Mouse (Mus musculus) heart, adult 18-20 months (tissue): ENCODE results near the gene Bphl. TPM values are rescaled to one million over a fixed set of nuclear protein-coding genes. Genes with fewer than 3 reads are reported as not detected.
A peak's percentile ranks its signal among the peaks of the same experiment; 100 is the strongest.
"Not testable (repeated sequence)": the region's sequence is repeated elsewhere in the genome, so short reads cannot be mapped to it uniquely, and the experiment has no call there.

ENCODE experiments used
- DNase-seq, 2 experiments: peaks; one replicate each; pipeline ENCODE4 v3.0.0; 2021 to 2022; ENCODE audit warnings: mixed read lengths in 1 of 2
- total RNA-seq, 2 experiments: library from RNA; stranded (reverse); gene quantifications; 2 replicates each; pipeline ENCODE4 v1.2.3; 2021

The Bphl gene
- total RNA-seq, 2 experiments from 2014 or later, result 32.7 to 37.2 TPM

DNA sequence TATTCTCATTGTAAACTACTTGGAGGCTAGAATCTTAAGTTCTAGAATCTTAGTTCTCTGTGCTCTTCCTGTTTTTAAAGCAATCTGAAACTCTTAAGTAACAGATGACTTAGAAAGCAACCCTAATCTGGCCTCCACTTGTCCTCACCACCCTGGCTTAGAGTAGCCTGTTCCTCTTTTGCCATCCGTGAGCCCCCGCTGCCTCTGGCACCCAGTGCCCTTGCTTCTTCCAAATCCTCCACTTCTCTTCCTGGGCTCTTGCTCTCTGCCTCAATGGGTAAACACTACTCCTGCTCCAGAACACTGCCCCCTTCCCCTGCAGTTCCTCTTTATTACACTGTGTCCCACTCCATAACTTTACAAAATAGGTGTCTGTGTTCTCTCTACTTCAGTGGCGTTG, 14.3 kb downstream of the Bphl start:
- peak in 1 of 2 experiments; percentile 22 for DNase-seq

DNA sequence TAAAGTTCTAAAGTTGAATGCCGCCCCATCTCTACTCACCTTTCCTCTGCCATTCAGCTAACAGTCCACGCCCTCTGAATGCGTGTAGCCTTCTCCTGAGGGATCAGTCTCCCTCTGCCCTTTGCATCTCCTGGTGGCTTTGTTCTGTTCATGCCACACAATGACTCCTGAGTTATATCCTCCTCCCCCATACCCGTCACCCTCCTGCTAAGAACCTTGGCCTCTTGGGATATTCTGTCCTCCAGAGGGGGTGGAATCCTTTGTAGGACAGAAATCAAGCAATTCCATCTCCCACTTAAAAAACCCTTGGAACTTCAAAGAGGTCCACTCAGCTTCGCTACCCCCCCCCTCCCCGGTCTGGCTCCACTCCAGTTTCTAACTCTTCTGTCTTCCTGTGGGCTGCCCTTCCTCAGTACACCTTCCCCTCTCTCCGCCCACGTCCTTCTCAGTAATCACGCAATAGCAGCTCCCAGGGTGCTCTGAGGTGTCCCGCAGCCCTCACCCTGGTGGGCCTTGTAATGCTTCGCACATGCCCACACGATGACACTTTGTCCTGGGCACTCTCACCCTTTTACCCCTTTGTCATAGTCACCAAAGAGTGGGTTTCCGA, 16.4 kb downstream of the Bphl start:
- DNase-seq, result no peak

DNA sequence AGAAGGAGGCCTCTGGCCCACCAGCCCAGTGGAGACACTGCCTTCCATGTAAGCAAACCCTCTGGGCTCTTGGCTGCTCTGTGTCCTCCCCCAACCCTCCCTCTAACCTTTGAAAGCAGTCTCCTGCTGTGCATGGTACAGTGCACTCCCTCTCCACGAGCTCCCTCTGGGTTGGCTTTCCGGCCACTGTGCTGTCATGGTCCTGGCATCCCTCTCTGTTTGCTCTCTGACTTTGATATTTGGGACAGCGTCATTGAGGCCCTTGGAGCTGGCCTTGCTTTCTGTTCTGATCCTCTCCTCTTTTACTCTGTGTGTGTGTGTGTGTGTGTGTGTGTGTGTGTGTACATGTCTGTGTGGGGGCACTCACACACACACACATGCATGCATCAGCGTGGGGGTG, 17.0 kb downstream of the Bphl start:
- no peak for DNase-seq

DNA sequence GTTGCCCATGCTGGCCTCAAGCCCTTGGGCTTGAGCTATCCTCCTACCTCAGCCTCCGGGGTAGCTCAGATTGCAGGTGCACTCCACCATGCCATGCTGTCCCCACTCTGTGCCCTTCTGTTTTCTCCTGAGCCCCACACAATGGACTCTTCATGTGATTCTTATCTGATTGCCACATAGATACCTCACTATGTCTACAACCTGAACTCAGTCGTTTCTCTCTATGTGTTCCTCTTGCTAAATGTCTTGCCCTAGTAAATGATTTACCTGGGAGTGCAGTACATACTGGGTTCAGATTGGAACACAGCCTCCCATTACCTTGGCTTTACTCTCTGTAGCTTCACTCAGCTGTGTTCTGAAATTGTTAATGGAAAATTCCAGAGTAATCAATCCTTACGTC, 17.6 kb downstream of the Bphl start:
- DNase-seq, result no peak

DNA sequence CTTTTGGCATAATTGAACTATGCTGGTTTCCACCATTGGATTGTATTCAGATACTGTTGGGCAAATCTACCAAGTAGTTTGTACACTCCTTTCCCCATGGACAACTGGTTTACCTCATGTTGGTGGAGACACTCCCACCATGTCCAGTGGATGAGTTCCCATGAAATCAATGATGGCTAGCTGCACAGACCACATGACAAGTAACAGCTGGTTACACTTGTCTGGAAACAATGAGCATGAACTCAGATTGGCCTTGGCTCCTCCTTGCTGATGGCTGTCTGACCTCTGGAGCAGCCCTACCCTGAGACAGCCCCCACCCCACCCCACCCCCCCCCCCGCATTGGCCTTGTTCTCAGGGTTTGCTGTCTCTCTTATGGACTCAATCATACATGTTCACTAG, 19.9 kb downstream of the Bphl start:
- no peak for DNase-seq

DNA sequence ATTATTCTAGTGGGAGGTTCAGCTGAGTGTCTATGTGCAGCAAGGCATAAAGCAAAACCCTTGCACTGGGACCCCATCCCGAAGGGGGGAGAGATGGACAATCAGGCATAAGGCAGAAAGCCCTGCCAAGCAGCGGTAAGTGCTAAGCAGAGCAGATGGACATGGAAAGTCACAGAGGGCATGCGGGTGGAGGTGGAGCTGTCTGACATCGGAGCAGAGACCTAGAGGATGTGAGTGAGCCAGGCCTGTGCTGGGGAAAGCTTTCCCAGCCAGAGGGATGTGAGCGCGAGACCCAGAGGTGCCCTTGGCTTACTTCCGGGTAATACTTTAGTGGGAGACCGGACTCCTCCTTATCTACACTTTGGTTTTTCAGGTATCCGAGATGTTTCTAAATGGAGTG, 22.7 kb downstream of the Bphl start:
- DNase-seq, result no peak

DNA sequence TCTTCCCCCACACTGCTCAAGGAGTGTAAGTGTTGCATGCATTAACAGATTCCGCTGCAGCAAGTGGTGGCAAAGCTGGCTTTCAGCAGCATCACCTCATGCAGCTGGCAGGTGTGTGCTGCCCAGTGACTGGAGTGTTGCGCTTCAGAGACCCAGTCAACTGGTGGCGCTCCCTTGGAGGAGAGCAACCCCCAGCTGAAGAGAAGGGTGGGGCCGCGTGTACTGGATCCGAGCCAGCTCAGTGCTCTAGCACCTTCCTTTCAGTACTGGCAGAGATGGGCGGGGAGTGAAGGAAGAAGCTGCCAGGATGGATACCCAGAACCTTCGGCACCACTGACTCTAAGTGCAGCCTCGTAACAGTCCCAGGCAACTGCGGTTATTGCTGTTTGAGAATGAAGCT, 25.1 kb downstream of the Bphl start:
- DNase-seq, result no peak

DNA sequence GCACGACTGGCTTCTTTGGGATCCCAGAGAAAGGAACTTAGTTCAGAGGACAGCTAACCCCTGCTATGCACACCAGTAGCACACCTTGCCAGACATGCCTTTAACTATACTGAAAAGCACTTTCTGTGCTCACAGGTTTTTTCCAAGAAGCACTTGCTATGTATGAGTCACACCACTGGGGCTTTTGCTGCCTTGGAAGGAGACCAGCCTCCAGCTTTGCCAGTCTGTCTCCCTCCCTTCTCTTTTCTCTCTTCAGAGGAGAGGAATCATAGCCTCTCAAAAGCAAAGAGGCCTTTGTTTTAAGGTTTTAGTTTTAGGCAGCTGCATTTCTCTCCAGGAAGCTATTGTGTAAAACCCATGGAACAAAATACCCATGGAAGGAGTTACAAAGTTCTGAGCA, 29.0 kb downstream of the Bphl start:
- DNase-seq, result peak in 1 of 2 experiments; percentile 51

DNA sequence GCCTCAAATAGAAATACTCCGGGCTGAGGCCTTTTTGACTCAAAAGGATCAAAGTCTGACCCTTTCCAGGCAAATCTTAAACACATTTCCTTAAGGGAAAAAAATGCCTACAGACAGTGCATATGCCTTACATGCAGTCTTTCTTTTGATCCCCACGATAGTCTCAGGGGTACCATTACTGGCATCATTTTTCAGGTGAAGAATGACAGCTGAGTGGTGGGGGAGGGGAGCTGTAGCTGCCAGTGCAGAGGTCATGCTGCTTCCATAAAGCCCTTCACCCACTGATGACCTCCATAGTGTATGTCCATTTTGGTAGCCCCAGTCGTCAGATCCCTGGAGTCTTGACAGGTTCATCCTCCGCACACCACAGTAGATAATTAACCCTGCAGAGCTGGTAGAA, 32.9 kb downstream of the Bphl start:
- DNase-seq, result no peak

DNA sequence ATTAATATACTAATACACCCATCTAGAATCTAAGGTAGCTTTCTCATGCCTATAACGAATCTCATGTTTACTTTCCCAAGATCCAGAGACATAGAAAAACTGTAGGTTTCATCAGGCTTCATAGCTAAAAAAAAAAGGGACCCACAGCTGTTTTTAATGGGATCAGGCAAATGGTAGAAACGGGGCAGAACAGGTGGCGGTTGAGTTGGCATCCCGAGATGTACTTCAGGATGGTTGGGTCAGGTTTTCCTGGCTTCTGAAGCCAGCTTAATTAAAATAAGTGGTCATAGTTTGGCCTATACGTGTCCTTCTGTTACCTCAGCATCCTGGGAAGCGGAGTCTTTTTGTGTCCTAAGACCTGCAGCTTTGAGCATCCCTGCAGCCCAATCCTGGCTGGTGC, 34.4 kb downstream of the Bphl start:
- no peak for DNase-seq

DNA sequence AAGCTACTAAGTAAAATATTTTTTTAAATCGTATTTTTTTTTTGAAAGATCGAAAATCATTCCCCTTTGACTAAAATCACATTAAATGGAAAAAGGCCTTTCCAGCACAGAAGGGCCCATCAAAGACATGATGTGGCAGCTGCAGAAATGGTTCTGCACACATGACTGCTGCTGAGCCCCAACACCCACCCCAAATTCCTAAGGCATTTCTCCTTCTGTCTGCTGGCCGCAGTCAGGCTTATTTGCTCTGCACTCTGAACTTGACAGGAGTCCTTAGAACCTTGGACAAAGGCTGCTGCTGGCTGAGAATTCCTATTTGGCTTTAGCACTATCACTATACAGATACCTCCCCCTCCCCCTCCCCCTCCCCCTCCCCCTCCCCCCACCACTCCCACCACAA, 35.5 kb downstream of the Bphl start:
- no peak for DNase-seq

DNA sequence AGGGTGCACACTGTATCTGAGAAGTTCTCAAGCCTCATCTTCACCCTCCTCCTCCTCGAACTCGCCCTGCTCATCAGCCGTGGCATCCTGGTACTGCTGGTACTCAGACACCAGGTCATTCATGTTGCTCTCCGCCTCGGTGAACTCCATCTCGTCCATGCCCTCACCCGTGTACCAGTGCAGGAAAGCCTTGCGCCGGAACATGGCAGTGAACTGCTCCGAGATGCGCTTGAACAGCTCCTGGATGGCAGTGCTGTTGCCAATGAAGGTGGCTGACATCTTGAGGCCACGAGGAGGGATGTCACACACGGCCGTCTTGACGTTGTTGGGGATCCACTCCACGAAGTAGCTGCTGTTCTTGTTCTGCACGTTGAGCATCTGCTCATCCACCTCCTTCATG, 37.0 kb downstream of the Bphl start:
- DNase-seq, result not testable (repeated sequence)

DNA sequence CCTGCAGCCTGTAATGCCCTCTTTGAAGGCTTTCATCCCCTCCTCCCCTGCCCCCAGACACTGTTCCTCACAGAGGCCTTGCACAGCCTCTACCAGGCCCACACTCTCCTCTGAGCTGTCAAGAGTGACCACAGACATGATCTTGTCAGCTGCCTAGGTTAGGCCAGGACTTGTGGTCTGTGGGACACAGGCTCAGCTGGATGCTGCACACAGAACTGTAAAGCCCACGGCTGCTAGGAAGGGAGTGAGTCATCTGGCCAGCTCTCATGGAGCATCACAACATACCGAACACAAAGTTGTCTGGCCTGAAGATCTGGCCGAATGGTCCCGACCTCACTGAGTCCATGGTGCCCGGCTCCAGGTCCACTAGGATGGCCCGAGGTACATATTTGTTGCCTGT, 38.5 kb downstream of the Bphl start:
- DNase-seq, result not testable (repeated sequence)

DNA sequence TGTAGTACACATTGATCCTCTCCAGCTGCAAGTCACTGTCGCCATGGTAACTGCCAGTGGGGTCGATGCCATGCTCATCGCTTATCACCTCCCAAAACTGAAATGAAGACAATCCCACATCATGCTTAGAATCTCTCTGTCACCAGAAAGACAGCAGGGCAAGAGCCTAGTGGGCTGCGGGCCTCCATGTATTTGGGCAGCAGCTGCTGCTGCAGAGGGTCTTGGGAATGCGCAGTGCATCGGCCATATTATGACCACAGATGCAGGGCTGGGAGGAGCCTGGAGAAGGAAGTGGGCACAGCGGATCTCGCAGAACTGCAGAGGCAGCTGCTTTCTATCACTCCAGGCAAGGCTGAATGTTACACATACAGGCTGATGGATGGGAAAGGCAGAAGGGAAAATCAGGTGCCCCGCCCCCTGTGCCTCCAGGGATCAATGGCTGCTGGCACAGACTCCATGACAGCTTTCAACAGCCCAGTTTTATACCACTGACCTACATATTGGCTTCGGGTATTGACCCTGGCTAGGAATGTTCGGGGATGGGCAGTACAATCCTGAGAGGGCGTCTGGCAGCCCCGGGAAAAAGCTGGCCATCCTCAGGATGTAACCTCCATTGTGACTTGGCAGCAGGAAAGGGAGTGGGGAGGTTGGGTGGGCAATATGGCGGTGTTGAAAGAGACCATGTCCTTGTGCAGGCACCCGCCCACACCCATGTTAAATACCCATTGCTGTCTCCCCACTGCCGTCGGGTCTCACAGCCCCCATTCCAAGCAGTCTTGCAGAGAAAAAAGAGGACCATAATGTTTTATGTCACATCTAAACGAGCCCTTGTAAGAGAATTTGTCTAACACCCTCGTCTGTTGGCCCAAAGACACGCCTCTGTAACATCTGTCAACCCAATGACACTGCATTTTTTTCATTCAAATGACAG, 39.4 kb downstream of the Bphl start:
- peak; percentile 64 to 71 for DNase-seq

DNA sequence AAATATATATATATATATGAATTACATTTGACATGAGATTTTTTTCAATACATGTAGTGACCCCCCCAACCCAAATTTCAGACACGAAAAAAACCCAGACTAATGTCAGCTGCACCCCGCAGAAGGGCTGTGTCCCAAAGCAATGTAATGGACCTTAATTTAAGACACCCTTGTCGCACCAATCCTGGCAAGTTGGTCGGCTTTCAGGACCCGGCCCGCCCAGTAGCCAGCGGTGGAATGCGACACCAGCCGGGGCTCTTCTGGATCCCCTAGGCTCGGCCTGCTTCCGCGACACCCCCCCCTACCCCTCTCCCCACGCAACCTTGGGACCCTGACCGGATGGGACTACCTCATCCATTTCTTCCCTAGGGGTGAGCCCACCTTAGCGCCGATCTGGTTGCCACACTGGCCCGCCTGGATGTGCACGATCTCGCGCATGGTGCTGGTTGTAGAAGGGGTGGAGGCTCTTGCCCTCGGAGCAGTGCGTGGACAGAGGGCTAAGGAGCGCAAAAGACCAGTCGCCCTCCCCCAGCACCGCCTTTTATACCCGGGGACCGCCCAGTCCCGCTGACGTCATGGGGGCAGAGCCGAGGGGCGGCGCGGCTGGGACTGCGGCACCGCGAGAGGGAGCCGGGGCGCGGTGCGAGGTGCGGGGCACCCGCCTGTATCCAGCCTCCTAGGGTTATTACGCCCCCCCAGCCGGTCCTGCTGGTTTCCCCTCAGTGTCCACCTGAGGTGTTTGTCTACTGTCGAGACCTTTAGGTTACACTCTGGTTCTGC, 40.3 kb downstream of the Bphl start, which contains the start of gene Tubb2a:
Gene Tubb2a (minus strand): TSS at position 516 of the 780 bp plus-strand sequence.
- peak; percentile 97 for DNase-seq

DNA sequence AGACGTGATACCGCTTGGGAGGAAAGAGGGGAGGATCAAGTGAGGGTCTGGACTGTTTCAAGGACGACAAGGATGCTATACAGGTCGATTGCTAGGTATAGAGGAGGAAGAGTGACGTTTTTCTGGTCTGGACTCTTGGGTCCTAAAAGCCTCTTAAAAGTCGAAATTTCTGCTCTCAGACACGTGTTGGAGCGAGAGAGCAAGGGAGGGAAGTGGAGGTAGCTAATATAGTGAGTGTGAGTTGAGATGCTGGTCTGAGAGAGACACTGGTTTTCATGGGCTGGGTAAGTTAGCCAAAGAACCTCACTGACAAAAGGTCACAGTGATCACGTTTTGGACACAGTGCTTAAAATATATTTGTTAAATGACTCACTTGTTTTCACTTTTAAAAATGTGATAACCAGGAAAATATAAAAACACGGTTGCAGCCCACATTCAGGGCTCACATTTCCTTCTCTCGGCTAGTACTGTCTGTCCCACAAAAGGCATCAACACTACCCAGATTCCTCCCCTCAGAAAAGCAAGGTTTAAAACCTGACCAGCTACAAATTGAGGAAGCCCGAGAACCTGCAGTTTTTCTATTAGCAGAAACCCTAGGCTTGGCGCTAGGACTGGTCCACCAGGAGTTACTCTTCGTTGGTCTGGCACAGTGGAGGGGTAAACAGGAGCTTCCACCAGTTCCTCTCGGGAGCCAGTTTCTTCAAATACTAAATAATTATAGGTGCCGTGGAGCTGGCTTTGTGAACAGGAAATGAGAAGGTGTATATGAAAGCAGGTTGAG, 41.3 kb downstream of the Bphl start:
- DNase-seq, result peak in 1 of 2 experiments; percentile 33

DNA sequence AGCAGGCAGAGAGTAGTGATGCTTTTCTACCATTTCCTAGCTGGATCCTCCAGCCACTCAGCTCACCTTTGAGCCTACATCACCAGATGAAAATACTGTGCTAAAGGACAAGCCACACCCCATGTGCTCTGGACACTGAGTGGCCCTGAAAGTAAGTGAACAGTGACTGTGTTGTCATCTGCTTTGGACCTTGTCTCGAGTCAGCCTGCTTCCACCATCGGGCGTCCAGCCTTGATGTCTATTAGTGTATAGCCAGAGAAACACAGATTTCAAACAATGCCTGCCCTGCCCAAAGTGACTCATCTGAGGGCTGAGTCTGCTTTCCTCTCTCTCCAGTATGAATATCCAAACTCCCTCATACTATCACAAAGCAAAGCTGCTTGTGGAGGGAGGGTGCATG, 42.4 kb downstream of the Bphl start:
- no peak for DNase-seq

DNA sequence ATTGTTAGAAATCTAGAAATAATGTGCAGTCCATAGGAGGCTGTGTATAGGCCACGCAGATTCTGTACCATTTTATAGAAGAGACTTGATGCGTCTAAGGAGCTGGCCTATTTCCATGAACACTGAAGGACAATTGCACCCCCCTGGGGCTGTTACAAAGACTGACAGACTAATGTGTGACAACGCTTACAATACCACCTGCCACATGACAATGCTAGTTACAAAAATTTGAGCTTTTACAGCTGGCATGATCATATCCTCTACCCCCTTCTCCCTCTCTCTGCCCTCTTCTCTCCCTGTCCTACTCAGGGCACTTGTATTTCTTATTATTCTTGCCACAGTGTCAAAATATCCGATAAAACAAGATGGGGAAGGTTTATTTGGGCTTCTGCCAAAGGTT, 44.5 kb downstream of the Bphl start:
- no peak for DNase-seq

DNA sequence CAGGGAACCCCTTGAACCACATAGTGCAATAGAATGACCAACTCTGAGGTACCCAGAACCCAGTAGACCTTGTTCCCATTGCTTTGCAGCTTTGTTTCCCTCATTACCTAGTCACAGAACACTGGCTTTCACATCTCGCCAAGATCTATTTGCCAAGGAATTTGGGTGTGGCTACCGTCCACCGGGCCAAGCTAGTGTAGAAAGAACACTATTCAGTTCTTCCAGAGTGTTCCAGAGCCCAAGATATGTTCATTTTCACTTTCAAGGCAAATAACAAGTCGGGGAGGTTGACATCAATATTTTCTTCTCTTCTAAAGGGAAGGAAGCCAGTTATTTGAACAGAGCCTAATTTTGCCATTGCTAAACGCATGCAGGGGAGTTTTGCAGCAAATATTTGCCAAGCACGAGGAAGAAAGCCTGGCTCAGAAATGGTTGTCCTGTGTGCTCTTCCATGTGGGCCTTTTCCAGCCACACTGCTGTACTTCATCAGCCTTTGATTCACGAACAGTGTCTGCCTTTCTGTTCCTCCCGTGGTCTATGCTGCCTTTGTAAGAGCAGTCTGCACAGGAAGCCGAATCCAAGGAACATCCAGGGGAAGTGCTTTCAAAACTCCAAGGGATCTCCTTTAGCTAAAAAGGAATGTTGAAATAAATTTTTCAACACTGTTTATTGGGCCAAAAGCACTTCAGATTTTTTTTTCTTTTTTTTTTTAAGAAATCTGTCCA, 46.8 kb downstream of the Bphl start:
- peak; percentile 81 to 91 for DNase-seq

DNA sequence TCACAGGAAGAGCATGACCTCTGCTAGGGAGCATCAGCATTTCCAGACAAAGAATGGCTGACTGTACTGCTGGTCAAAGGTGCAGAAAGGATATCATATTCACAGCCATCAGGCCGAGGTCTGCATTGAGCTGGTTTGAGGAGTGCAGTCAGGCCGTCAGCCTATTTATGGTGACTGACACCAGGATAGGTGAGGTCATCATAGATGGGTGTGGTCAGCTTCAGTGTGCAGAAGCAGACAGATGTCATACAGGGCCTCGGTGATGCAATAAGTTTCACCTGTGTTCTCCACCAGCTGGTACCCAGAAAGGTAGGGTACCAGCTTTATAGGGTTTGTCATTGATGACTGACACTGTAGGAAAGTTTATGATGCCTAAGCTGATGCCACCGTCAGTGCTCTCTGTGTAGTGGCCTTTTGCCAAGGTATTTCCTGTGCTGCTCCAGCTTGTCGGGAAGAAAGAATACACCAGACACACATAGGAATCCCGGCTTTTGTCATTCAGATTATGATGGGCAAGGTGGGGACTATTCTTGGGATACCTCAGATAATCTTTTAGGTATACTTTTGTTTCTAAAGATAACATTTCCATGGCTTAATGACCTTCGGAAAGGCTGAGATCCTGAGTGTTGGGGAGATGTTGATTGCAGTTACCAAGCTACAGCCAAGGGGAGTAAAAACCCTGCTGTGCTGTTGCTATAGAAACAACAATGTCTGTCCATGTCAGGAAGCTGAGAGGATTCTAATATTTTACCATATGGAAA, 49.8 kb downstream of the Bphl start:
- DNase-seq, result peak in 1 of 2 experiments; percentile 29
